Mouse (Mus musculus) 3134 (cell line): ENCODE measurements around the gene Itga9.
"Not testable (repeated sequence)": the region's sequence is repeated elsewhere in the genome, so short reads cannot be mapped to it uniquely, and the experiment has no call there.

Experiments used
- DNase-seq: peaks from one replicate; pipeline ENCODE4 v3.0.0-alpha.2; 2011; ENCODE audit warnings: low spot score; ENCODE audit not compliant: insufficient read length; ENCODE audit errors: extremely low read depth

Gene Itga9

GRCm38 (mm10) chr9:118606148-118606816, at the start of gene Itga9:
Itga9 (plus strand) TSS chr9:118606690.
- no peak for DNase-seq

- no peak for DNase-seq
These were observed 49.3 kb upstream of the Itga9 start for GRCm38 (mm10) chr9:118556951-118557780.

GRCm38 (mm10) chr9:118563356-118563755, 43.1 kb upstream of the Itga9 start:
- no peak for DNase-seq

GRCm38 (mm10) chr9:118563866-118564265, 42.6 kb upstream of the Itga9 start:
- no peak for DNase-seq

GRCm38 (mm10) chr9:118564696-118565095, 41.8 kb upstream of the Itga9 start:
- no peak for DNase-seq

- no peak for DNase-seq
These were observed 37.2 kb upstream of the Itga9 start for GRCm38 (mm10) chr9:118569328-118569727.

- DNase-seq = no peak
These were observed 35.6 kb upstream of the Itga9 start for GRCm38 (mm10) chr9:118570865-118571264.

- no peak for DNase-seq
These were observed 34.8 kb upstream of the Itga9 start for GRCm38 (mm10) chr9:118571701-118572100.

- DNase-seq = no peak
These were observed 31.6 kb upstream of the Itga9 start for GRCm38 (mm10) chr9:118574911-118575310.

- no peak for DNase-seq
These were observed 26.1 kb upstream of the Itga9 start for GRCm38 (mm10) chr9:118580371-118580770.

GRCm38 (mm10) chr9:118582757-118583156, 23.7 kb upstream of the Itga9 start:
- no peak for DNase-seq

GRCm38 (mm10) chr9:118584838-118585237, 21.7 kb upstream of the Itga9 start:
- no peak for DNase-seq

- DNase-seq = no peak
These were observed 20.5 kb upstream of the Itga9 start for GRCm38 (mm10) chr9:118585998-118586397.

- no peak for DNase-seq
These were observed 19.4 kb upstream of the Itga9 start for GRCm38 (mm10) chr9:118587115-118587514.

- DNase-seq = no peak
These were observed 17.2 kb upstream of the Itga9 start for GRCm38 (mm10) chr9:118589249-118589648.

GRCm38 (mm10) chr9:118590230-118590629, 16.3 kb upstream of the Itga9 start:
- no peak for DNase-seq

GRCm38 (mm10) chr9:118591633-118592032, 14.9 kb upstream of the Itga9 start:
- DNase-seq = no peak

GRCm38 (mm10) chr9:118592585-118593249, 13.8 kb upstream of the Itga9 start:
- no peak for DNase-seq

GRCm38 (mm10) chr9:118593443-118593842, 13.0 kb upstream of the Itga9 start:
- no peak for DNase-seq

GRCm38 (mm10) chr9:118596767-118597166, 9.7 kb upstream of the Itga9 start:
- no peak for DNase-seq

GRCm38 (mm10) chr9:118600393-118600792, 6.1 kb upstream of the Itga9 start:
- not testable (repeated sequence) for DNase-seq
